Mouse (Mus musculus) thymus, adult 2 months (tissue): ENCODE measurements at regions not wholly inside any gene's neighbourhood (a gene's known extent, or its start where the extent isn't known, plus 50 kb on each side); places are given as distances from the start of the nearest gene placed in this dataset.

Experiments
- DNase-seq: peaks from one replicate; pipeline ENCODE4 v3.0.0; 2021
- H3K27ac ChIP-seq: fragments of 200-500 bp; 2 replicates; pipeline ENCODE4 v1.5.1; 2012; ENCODE audit warnings: low read length, control low read depth; ENCODE audit not compliant: control insufficient read depth, insufficient read depth
- H3K27me3 ChIP-seq: fragments of 200-500 bp; 2 replicates; pipeline ENCODE4 v1.6.1; 2012; ENCODE audit warnings: mild to moderate bottlenecking, low read length, moderate library complexity, mixed read lengths; ENCODE audit not compliant: control insufficient read depth, insufficient read depth
- H3K36me3 ChIP-seq: fragments of 200-500 bp; 2 replicates; pipeline ENCODE4 v1.6.1; 2012; ENCODE audit warnings: mild to moderate bottlenecking, low read length, moderate library complexity; ENCODE audit not compliant: control insufficient read depth, insufficient read depth
- H3K4me1 ChIP-seq: fragments of 200-500 bp; replicated peaks from 2 replicates; pipeline ENCODE4 v1.6.1; 2012; ENCODE audit warnings: low read length; ENCODE audit not compliant: control insufficient read depth, insufficient read depth
- H3K4me3 ChIP-seq: fragments of 200-500 bp; 2 replicates; pipeline ENCODE4 v1.5.1; 2012; ENCODE audit warnings: mild to moderate bottlenecking, low read length, control low read depth, moderate library complexity; ENCODE audit not compliant: control insufficient read depth, insufficient read depth
- CTCF ChIP-seq: fragments of 200-500 bp; IDR thresholded peaks from 2 replicates; pipeline ENCODE4 v1.5.1; 2012; ENCODE audit warnings: mild to moderate bottlenecking, control low read depth, low read length, moderate library complexity, borderline replicate concordance; ENCODE audit not compliant: control insufficient read depth, poor library complexity, insufficient read depth; ENCODE audit errors: extremely low read depth
- POLR2A ChIP-seq: fragments of 200-500 bp; IDR thresholded peaks from 2 replicates; pipeline ENCODE4 v1.6.1; 2012; ENCODE audit warnings: mild to moderate bottlenecking, low read length, control low read depth, moderate library complexity; ENCODE audit not compliant: control insufficient read depth, poor library complexity, insufficient read depth; ENCODE audit errors: extremely low read depth
- WGBS: fragments of 180-500 bp; shearing (Covaris S2); methylation state at CpG from one replicate; pipeline ENCODE4 v1.1.7; 2018; 5-methylcytosine and 5-hydroxymethylcytosine counted together

DNA sequence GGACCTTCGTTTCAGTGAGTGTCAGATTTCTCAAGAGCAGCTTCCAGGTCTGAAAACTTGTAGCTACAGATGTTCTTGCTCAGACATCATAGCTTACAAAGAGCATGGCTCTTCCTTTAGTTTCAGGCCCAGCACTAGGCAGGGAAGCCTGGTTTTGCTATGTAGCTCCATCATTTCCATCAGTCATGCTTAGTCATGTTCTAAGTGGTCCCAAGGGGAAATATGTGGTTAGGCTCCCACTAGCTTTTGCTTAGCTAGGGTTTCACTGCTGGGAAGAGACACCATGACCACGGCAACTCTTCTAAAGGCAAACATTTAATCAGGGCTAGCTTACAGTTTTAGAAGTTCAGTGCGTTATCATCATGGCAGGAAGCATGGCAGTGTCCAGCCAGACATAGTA, 652.5 kb upstream of the Fam160b2 start:
- WGBS: 71% methylated on average over 3 of the region's 3 CpGs
- TF ChIP-seq CTCF (no peak), POLR2A (no peak)
- Histone ChIP-seq H3K4me1 (no peaks in the 10 kb centered on the region), H3K27me3 (no peaks in the 10 kb centered on the region), H3K27ac (no peak overlapping the region), H3K4me3 (no peak overlapping the region), H3K36me3 (no peaks in the 10 kb centered on the region)
- DNase-seq: no peak

DNA sequence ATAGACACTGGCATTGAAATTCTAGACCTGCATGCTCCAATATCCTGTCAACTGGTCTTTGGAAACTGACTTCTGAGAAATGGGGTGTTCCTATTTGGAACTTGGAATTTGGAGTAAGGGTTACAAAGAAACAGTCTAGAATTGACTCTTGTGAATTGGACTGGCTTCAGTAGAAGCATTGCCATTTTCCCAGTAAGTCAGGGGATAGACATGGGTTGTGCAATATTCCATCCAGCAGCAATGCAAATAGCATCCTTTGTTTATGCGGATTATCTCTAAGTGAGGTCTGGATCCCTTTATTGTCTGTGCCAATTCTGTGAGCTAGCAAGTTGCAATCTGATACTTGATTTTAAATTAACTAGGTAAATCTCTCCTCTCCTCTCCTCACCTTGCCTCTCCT, 651.5 kb upstream of the Fam160b2 start:
- DNase-seq: no peak
- no peak overlapping the region for H3K4me3 ChIP-seq
- no peaks in the 10 kb centered on the region for H3K4me1 ChIP-seq
- H3K27ac ChIP-seq: no peak overlapping the region
- TF ChIP-seq CTCF (no peak), POLR2A (no peak)
- 100% methylated on average over 1 of the region's 1 CpGs for WGBS
- H3K36me3 ChIP-seq: no peaks in the 10 kb centered on the region
- no peaks in the 10 kb centered on the region for H3K27me3 ChIP-seq

DNA sequence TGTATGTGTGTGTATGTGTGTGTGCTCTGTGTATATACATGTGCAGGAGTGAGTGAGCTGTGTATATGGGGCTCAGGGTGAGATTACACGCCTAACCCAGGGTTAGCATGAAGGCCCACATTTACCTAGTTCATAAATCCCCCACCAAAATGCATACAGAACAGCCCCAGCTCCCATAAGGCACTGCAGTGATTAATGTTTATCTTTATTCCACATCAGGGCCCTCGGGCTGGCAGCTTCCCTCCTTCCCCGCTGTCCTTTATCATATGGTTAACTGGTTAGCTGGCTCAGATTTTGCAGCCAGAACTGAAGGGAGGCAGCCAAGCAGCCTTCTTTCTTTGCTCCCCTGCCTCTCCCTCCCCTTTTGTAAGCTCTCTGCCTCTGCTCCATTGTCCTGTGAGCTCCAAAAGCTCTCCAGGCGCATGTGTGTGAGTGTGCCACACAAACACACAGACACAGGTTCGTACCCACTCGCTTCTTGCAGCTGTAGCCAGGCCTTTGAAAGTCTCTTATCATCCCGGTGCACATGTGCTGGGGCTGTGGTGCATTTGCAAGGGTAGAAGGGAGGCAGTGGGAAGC, 649.8 kb upstream of the Fam160b2 start:
- Histone ChIP-seq H3K27ac (no peak overlapping the region), H3K4me1 (no peaks in the 10 kb centered on the region), H3K4me3 (no peak overlapping the region), H3K27me3 (no peaks in the 10 kb centered on the region), H3K36me3 (no peaks in the 10 kb centered on the region)
- WGBS: 42% methylated on average over 7 of the region's 7 CpGs
- TF ChIP-seq POLR2A (no peak), CTCF (no peak)
- no peak for DNase-seq

DNA sequence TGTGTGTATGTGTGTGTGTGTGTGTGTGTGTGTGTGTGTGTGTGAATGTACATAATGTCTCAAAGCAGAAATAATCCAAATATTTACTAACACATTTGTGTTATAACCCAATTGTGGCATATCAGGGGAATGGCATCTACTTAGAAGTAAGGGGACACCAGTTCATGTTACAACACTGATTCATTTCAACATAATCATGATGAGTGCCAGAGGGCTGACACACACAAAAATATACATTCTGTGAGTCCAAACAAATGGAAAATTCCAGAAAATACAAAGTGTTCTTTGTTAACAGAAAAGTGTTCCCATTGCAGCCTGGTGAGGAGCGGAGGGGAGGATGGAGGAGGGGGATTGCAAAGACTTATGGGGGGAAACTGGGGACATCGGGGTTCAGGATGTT, 648.9 kb upstream of the Fam160b2 start:
- no peak for DNase-seq
- WGBS: 94% methylated on average over 2 of the region's 2 CpGs
- TF ChIP-seq CTCF (no peak), POLR2A (no peak)
- no peak overlapping the region for H3K27ac ChIP-seq
- H3K4me3 ChIP-seq: no peak overlapping the region
- no peaks in the 10 kb centered on the region for H3K36me3 ChIP-seq
- H3K27me3 ChIP-seq: no peaks in the 10 kb centered on the region
- H3K4me1 ChIP-seq: no peaks in the 10 kb centered on the region

DNA sequence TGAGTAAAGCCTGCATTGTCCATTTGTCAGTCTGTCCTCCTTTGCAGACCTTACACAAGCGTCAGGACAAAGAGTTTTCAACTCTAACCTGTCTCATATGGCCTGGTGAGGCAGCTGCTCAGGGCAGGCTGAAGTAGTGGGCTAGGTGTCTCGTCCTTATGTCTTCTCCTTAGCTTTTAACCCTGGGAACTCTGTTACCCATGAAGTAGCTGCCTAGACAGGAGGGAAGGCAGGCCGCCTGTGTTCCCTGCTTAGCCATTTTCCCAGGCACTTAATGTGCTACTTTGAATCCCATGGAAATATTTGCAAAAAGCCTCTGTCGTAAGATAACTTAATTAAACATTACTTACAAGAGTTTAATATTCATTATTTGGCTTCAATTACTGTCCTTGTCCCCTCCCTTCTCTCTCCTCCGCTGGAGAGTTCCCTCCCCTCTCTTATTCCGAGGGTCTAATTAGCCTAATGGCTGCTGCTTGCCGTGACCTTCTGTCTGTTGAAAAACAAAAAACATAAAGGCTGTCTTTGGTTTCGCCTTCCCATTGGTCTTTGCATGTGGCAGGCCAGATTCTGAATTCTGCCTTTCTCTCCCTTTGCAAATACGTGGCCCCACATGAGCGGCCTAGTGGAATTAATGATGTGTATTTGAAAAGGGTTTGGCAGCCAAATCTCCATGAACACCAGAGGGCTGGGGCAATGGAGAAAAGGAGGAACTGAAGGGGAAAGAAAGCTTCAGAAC, 642.2 kb upstream of the Fam160b2 start:
- no peak overlapping the region for H3K27ac ChIP-seq
- WGBS: 91% methylated on average over 10 of the region's 10 CpGs
- no peak overlapping the region for H3K4me3 ChIP-seq
- no peaks in the 10 kb centered on the region for H3K4me1 ChIP-seq
- H3K27me3 ChIP-seq: no peaks in the 10 kb centered on the region
- TF ChIP-seq CTCF (no peak), POLR2A (no peak)
- no peaks in the 10 kb centered on the region for H3K36me3 ChIP-seq
- no peak for DNase-seq

DNA sequence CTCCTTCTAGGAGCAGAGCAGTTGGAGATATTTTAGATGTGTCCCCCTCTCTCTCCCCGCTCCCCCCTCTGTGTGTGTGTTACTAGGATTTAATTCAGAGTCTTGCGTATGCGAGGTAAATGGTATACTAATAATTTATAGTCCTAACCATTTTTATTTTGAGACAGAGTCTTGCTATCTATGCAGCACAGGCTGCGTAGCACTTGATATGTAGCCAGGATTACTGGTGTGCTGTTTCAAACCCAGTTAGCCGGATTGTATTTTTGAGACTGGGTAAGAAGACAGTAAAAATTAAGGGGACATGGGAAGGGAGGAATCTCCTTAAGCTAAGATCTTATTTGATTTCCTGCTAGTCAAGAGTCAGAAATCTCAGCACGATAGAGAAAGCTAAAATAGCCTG, 636.6 kb upstream of the Fam160b2 start:
- Histone ChIP-seq H3K4me3 (no peak overlapping the region), H3K27me3 (no peaks in the 10 kb centered on the region), H3K27ac (no peak overlapping the region), H3K4me1 (no peaks in the 10 kb centered on the region), H3K36me3 (no peaks in the 10 kb centered on the region)
- DNase-seq: no peak
- no peak for TF ChIP-seq POLR2A
- TF ChIP-seq CTCF: no peak
- WGBS: 95% methylated on average over 6 of the region's 6 CpGs
